Comparison of ENCODE assay signal across 28 mouse cellular contexts in the genomic region with DNA sequence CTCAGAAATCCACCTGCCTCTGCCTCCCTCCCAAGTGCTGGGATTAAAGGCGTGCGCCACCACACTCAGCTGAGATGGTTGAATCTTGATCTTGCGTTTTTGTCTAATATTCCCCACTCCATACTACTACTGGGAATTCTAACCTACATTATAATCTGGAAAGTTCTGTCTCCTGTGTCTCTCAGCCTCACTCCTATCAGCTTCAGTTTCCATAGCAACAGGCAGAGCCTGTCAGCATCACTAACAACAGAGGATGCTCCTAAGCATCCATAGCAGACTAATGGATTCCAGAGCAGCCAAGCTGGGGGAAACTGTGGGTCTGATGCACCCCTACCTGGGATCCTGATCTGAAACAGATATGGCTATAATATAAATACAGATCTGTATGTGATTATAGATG.
A peak's percentile ranks its signal among the peaks of the same experiment; 100 is the strongest.
DNase-seq lines count a peak whose midpoint lies in the region; ATAC-seq lines count a peak whose summit lies in the region.
"Had no signal": no experiment of that assay in that cellular context is flagged by ENCODE, and none has a peak within 500 bp of the region (broad histone marks: within the 10 kb centered on the region; RNA-seq: fewer than 3 reads in every experiment).

No protein-coding gene starts in this region.

- no peaks in the 10 kb centered on the region for H3K27me3 ChIP-seq in hindbrain, embryonic 15.5 days
- no peaks in the 10 kb centered on the region for H3K27me3 ChIP-seq in hindbrain, embryonic 11.5 days (ENCODE audit: control insufficient read depth, insufficient read depth, low read length)
- no peaks in the 10 kb centered on the region for H3K27me3 ChIP-seq in neural tube, embryonic 14.5 days (ENCODE audit: control insufficient read depth, insufficient read depth, low read length)
- no peaks in the 10 kb centered on the region for H3K27me3 ChIP-seq in midbrain, embryonic 16.5 days (ENCODE audit: control insufficient read depth, insufficient read depth, low read depth, low read length)
- no peaks in the 10 kb centered on the region for H3K27me3 ChIP-seq in embryonic facial prominence, embryonic 10.5 days (replicated peaks; ENCODE audit: low read depth, poor library complexity, severe bottlenecking)
- H3K27me3 ChIP-seq: embryonic facial prominence, embryonic 15.5 days; heart, embryonic 13.5 days; intestine, embryonic 15.5 days; liver, embryonic 15.5 days; lung, embryonic 15.5 days had no signal

- H3K9ac ChIP-seq in hindbrain, embryonic 15.5 days: no peak overlapping the region
- no peak overlapping the region for H3K9ac ChIP-seq in hindbrain, embryonic 11.5 days (ENCODE audit: low read depth, low read length)
- no peak overlapping the region for H3K9ac ChIP-seq in neural tube, embryonic 14.5 days (replicated peaks; ENCODE audit: low read depth, low read length)
- no peak overlapping the region for H3K9ac ChIP-seq in midbrain, embryonic 16.5 days (ENCODE audit: low read depth, low read length)
- H3K9ac ChIP-seq: embryonic facial prominence, embryonic 15.5 days; heart, embryonic 13.5 days; intestine, embryonic 15.5 days; liver, embryonic 15.5 days; lung, embryonic 15.5 days had no signal

- H3K4me3 ChIP-seq in hindbrain, embryonic 15.5 days: no peak overlapping the region
- no peak overlapping the region for H3K4me3 ChIP-seq in hindbrain, embryonic 11.5 days (ENCODE audit: low read depth, low read length)
- H3K4me3 ChIP-seq in neural tube, embryonic 14.5 days (ENCODE audit: low read depth, low read length): no peak overlapping the region
- H3K4me3 ChIP-seq in midbrain, embryonic 16.5 days (ENCODE audit: low read depth, low read length): no peak overlapping the region
- H3K4me3 ChIP-seq in embryonic facial prominence, embryonic 10.5 days: no peak overlapping the region
- H3K4me3 ChIP-seq: embryonic facial prominence, embryonic 15.5 days; heart, adult 2 months; heart, embryonic 13.5 days; intestine, embryonic 15.5 days; limb, embryonic 10.5 days; liver, embryonic 15.5 days; lung, embryonic 15.5 days; myocyte had no signal

- no peak for DNase-seq in hindbrain, embryonic 11.5 days (ENCODE audit: low spot score)
- no peak for DNase-seq in neural tube, embryonic 10.5 days (ENCODE audit: extremely low spot score, low spot score)
- DNase-seq in embryonic facial prominence, embryonic 10.5 days (ENCODE audit: low spot score): no peak
- no peak for DNase-seq in heart, postnatal 25 days (ENCODE audit: low spot score)
- DNase-seq: adrenal gland, adult 8-10 months; cerebellum, adult 8-10 months; gastrocnemius, postnatal 25 days; heart, adult 2 months; heart, postnatal 36 days; kidney, adult 8-10 months; kidney, postnatal 10 days; liver; lung, postnatal 4 days; right cerebral cortex, postnatal 14 days; thymus, adult 2 months; thymus, postnatal 4 days had no signal

- intact Hi-C loops in heart, postnatal 25 days (cut with DNase I): loop anchor here (5.0 kb wide), 1 partner anchor 191 kb away; a partner anchor contains a TSS

- no peak overlapping the region for H3K27ac ChIP-seq in hindbrain, embryonic 15.5 days (replicated peaks)
- H3K27ac ChIP-seq in hindbrain, embryonic 11.5 days (ENCODE audit: low read depth, low read length): no peak overlapping the region
- no peak overlapping the region for H3K27ac ChIP-seq in neural tube, embryonic 14.5 days (ENCODE audit: low read depth, low read length)
- H3K27ac ChIP-seq in midbrain, embryonic 16.5 days (ENCODE audit: low read length): peak overlapping the region; percentile 54
- no peak overlapping the region for H3K27ac ChIP-seq in embryonic facial prominence, embryonic 10.5 days (replicated peaks)
- H3K27ac ChIP-seq: embryonic facial prominence, embryonic 15.5 days; heart, adult 2 months; heart, embryonic 13.5 days; intestine, embryonic 15.5 days; limb, embryonic 10.5 days; liver, embryonic 15.5 days; lung, embryonic 15.5 days; stomach, postnatal 0 days had no signal

- H3K36me3 ChIP-seq in hindbrain, embryonic 15.5 days: no peaks in the 10 kb centered on the region
- no peaks in the 10 kb centered on the region for H3K36me3 ChIP-seq in hindbrain, embryonic 11.5 days (ENCODE audit: control insufficient read depth, insufficient read depth, low read length)
- no peaks in the 10 kb centered on the region for H3K36me3 ChIP-seq in neural tube, embryonic 14.5 days (ENCODE audit: control insufficient read depth, insufficient read depth, low read length)
- no peaks in the 10 kb centered on the region for H3K36me3 ChIP-seq in midbrain, embryonic 16.5 days (ENCODE audit: control insufficient read depth, insufficient read depth, low read length)
- H3K36me3 ChIP-seq in embryonic facial prominence, embryonic 10.5 days (replicated peaks): no peaks in the 10 kb centered on the region
- H3K36me3 ChIP-seq: embryonic facial prominence, embryonic 15.5 days; heart, embryonic 13.5 days; intestine, embryonic 15.5 days; limb, embryonic 10.5 days; liver, embryonic 15.5 days; lung, embryonic 15.5 days had no signal

- 76% methylated on average over 3 of the region's 3 CpGs for WGBS in hindbrain, embryonic 15.5 days
- WGBS in hindbrain, embryonic 11.5 days: 93% methylated on average over 3 of the region's 3 CpGs
- WGBS in neural tube, embryonic 14.5 days: 95% methylated on average over 3 of the region's 3 CpGs
- WGBS in midbrain, embryonic 16.5 days: 84% methylated on average over 3 of the region's 3 CpGs
- WGBS in embryonic facial prominence, embryonic 10.5 days: 93% methylated on average over 3 of the region's 3 CpGs

- no peak overlapping the region for H3K4me2 ChIP-seq in hindbrain, embryonic 15.5 days
- H3K4me2 ChIP-seq in hindbrain, embryonic 11.5 days (replicated peaks; ENCODE audit: low read depth, low read length): no peak overlapping the region
- no peak overlapping the region for H3K4me2 ChIP-seq in neural tube, embryonic 14.5 days (ENCODE audit: low read depth, low read length)
- H3K4me2 ChIP-seq in midbrain, embryonic 16.5 days (ENCODE audit: low read length): no peak overlapping the region
- H3K4me2 ChIP-seq: embryonic facial prominence, embryonic 15.5 days; heart, embryonic 13.5 days; intestine, embryonic 15.5 days; liver, embryonic 15.5 days; lung, embryonic 15.5 days had no signal

- 0 out of 2 replicates have a peak, but pooled peaks cover 3% of the 10 kb centered on the region for H3K4me1 ChIP-seq in hindbrain, embryonic 15.5 days (replicated peaks)
- no peaks in the 10 kb centered on the region for H3K4me1 ChIP-seq in hindbrain, embryonic 11.5 days (replicated peaks; ENCODE audit: control insufficient read depth, insufficient read depth, low read length)
- H3K4me1 ChIP-seq in neural tube, embryonic 14.5 days (ENCODE audit: control insufficient read depth, insufficient read depth, low read length): no peaks in the 10 kb centered on the region
- peaks cover 15% of the 10 kb centered on the region for H3K4me1 ChIP-seq in midbrain, embryonic 16.5 days (ENCODE audit: control insufficient read depth, insufficient read depth, low read length)
- peaks cover 9% of the 10 kb centered on the region; the same call in 1 of the 2 replicates for H3K4me1 ChIP-seq in embryonic facial prominence, embryonic 10.5 days
- H3K4me1 ChIP-seq: embryonic facial prominence, embryonic 15.5 days; heart, embryonic 13.5 days; intestine, embryonic 15.5 days; liver, embryonic 15.5 days; lung, embryonic 15.5 days had no signal

- peak; percentile 62; the same call in 1 of the 2 replicates for ATAC-seq in hindbrain, embryonic 15.5 days (ENCODE audit: low FRiP score, low read depth)
- no peak for ATAC-seq in hindbrain, embryonic 11.5 days (ENCODE audit: low FRiP score)
- ATAC-seq in neural tube, embryonic 14.5 days (ENCODE audit: low read depth): peak; percentile 47; the same call in 1 of the 2 replicates
- peak; percentile 61 for ATAC-seq in midbrain, embryonic 16.5 days
- ATAC-seq: activated CD4-positive, CD25-positive, alpha-beta regulatory T cell, adult 4 months; intestine, embryonic 15.5 days had no signal

- no peaks in the 10 kb centered on the region for H3K9me3 ChIP-seq in hindbrain, embryonic 15.5 days
- no peaks in the 10 kb centered on the region for H3K9me3 ChIP-seq in hindbrain, embryonic 11.5 days (ENCODE audit: control insufficient read depth, low read length)
- no peaks in the 10 kb centered on the region for H3K9me3 ChIP-seq in neural tube, embryonic 14.5 days (ENCODE audit: control insufficient read depth, low read length)
- H3K9me3 ChIP-seq in midbrain, embryonic 16.5 days (replicated peaks; ENCODE audit: control insufficient read depth, low read length, poor library complexity, severe bottlenecking): no peaks in the 10 kb centered on the region
- no peaks in the 10 kb centered on the region for H3K9me3 ChIP-seq in embryonic facial prominence, embryonic 10.5 days
- H3K9me3 ChIP-seq: embryonic facial prominence, embryonic 15.5 days; heart, embryonic 13.5 days; intestine, embryonic 15.5 days; limb, embryonic 10.5 days; liver, embryonic 15.5 days; lung, embryonic 15.5 days had no signal
